Mouse (Mus musculus): ENCODE results near the gene Gjb6. TPM values are rescaled to one million over a fixed set of nuclear protein-coding genes. Genes with fewer than 3 reads are reported as not detected.

The Gjb6 gene
- total RNA-seq, 2 experiments from 2014 or later = not detected

DNA sequence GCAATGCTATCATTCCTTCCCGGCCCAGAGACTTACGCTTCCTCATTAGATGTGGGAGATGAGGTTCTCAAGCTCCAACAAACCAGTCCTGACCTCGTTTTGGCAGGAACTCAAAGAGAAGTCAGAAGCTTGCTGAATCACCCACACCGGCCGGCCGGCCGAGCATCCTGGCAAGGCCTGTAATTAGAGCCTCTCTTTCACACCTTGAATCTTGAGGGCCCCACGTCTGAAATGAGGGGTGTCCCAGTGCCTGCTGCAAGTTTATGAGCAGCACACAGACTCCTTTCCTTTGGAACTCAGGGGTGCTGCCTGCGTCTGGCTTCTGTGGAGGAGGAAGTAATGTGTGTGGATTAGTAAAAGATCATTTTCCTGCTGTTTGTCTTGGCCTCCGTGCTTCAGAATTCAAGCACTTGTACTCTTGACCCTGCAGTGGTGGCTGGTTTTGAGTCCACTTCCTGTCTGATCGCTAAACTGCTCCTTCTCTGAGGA is 49.2 kb downstream of the Gjb6 start:
- DNase-seq = no peak

DNA sequence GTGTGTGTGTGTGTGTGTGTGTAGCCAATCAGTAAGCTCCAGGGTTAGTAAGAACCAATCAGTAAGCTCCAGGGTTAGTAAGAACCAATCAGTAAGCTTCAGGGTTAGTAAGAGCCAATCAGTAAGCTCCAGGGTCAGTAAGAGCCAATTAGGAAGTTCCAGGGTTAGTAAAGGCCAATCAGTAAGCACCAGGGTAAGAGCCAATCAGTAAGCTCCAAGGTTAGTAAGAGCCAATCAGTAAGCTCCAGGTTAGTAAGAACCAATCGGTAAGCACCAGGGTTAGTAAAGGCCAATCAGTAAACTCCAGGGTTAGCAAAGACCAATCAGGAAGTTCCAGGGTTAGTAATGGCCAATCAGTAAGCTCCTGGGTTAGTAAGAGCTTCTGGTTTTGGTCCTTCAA is 50.5 kb downstream of the Gjb6 start:
- no peak for DNase-seq

DNA sequence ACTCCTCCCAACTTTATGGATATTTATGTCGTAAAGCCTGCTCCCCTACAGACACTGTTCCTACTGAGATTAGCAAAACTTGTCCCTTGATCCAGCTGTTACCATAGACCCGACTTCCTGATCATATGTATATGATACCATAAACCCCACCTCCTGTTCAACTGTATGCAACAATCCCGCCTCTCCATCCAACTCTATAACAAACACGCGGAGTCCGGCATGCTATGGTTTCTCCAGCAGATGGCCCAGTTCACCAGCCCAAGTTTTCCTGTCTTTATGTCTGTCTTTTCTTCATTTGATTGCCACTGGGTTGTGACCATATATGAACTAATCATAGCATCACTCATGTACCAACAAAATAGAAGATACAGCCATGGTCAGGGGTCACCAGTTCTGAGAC is 57.9 kb downstream of the Gjb6 start:
- DNase-seq = no peak

Other genes starting within 250 kb of the Gjb6 start
- 10 to 100 TPM; 54.9 to 55.5 TPM for gene Zmym2, start 247.0 kb downstream of the Gjb6 start, total RNA-seq (2021)
- gene Gja3, start 75.5 kb downstream of the Gjb6 start, total RNA-seq (2021) = not detected
- 10 to 100 TPM in 1 of 2 experiments, 1 to 10 TPM in 1; 1.1 to 15.2 TPM for gene Gjb2, start 28.9 kb downstream of the Gjb6 start, total RNA-seq (2021)
- gene Gm4491, start 17.7 kb downstream of the Gjb6 start, total RNA-seq (2021) = not detected

Data from adrenal gland, postnatal 36 days (tissue).